Mouse (Mus musculus) small intestine, adult 2 months (tissue): ENCODE data around the gene Hnrnpr.

Source experiments
- CTCF ChIP-seq: fragments of 200-500 bp; IDR thresholded peaks from 2 replicates; pipeline ENCODE4 v1.5.1; 2012; ENCODE audit warnings: low read depth, mild to moderate bottlenecking, control low read depth, inconsistent platforms, low read length, moderate library complexity, mixed read lengths; ENCODE audit not compliant: insufficient replicate concordance, insufficient read length; ENCODE audit errors: extremely low read depth
- POLR2A ChIP-seq: fragments of 200-500 bp; IDR thresholded peaks from 2 replicates; pipeline ENCODE4 v1.6.1; 2012; ENCODE audit warnings: low read depth, mild to moderate bottlenecking, control low read depth, inconsistent platforms, low read length, moderate library complexity

DNA sequence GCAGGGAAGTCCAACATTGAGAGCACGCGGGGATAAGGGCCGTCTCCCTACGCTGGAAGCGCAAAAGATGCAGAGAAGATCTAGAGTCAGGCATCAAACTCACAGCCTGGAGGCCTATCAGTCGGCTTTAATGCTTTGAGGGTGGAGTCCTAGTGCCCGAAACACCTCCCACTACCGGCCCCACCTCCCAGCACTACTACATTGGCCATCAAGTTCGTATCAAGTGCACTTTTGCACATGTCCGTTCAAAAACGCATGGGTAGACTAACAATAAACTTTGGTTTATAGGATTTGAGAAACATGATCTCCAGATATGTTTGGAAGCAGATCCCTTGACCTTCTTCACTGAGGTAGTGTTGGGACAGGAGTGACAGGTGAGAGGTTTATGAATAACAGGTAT lies 962 bp upstream of the Hnrnpr start:
- TF ChIP-seq CTCF (no peak), POLR2A (no peak)
